Mouse (Mus musculus) embryo, embryonic 10.5 days (tissue): Measurements from ENCODE around the gene Cpox.
A peak's percentile ranks its signal among the peaks of the same experiment; 100 is the strongest.

ENCODE experiments used
- DNase-seq: peaks from one replicate; pipeline ENCODE4 v3.0.0-alpha.2; 2015; ENCODE audit warnings: low spot score

Cpox gene

GRCm38 (mm10) chr16:58700816-58701424 is 30.8 kb downstream of the Cpox start:
- DNase-seq = no peak

GRCm38 (mm10) chr16:58701779-58702178 is 31.7 kb downstream of the Cpox start:
- no peak for DNase-seq

- DNase-seq = no peak
These were observed 32.3 kb downstream of the Cpox start for GRCm38 (mm10) chr16:58702329-58702932.

GRCm38 (mm10) chr16:58703382-58704124 is 33.5 kb downstream of the Cpox start:
- DNase-seq = no peak

- no peak for DNase-seq
These were observed 34.9 kb downstream of the Cpox start for GRCm38 (mm10) chr16:58704999-58705398.

- DNase-seq = no peak
These were observed 37.3 kb downstream of the Cpox start for GRCm38 (mm10) chr16:58707276-58707905.

- no peak for DNase-seq
These were observed 38.7 kb downstream of the Cpox start for GRCm38 (mm10) chr16:58708601-58709475.

GRCm38 (mm10) chr16:58709536-58709935 is 39.4 kb downstream of the Cpox start:
- no peak for DNase-seq

GRCm38 (mm10) chr16:58712221-58712620 is 42.1 kb downstream of the Cpox start:
- DNase-seq = no peak

GRCm38 (mm10) chr16:58713128-58713527 is 43.0 kb downstream of the Cpox start:
- DNase-seq = no peak

- DNase-seq = no peak
These were observed 44.9 kb downstream of the Cpox start for GRCm38 (mm10) chr16:58715018-58715417.

GRCm38 (mm10) chr16:58718666-58719120 is 48.6 kb downstream of the Cpox start, which contains the start of gene Gpr15:
TSS of gene Gpr15 (minus strand) at chr16:58719070.
- no peak for DNase-seq

GRCm38 (mm10) chr16:58722292-58722691 is 52.2 kb downstream of the Cpox start:
- no peak for DNase-seq

GRCm38 (mm10) chr16:58726680-58727476 is 56.8 kb downstream of the Cpox start:
- no peak for DNase-seq

- peak; percentile 97 for DNase-seq
These were observed 57.5 kb downstream of the Cpox start, which contains the start of gene Cldnd1 for GRCm38 (mm10) chr16:58727477-58728131. TSS of gene Cldnd1 (plus strand) at chr16:58727910.

- peak; percentile 45 for DNase-seq
These were observed 58.1 kb downstream of the Cpox start for GRCm38 (mm10) chr16:58728176-58728671.

- no peak for DNase-seq
These were observed 68.1 kb downstream of the Cpox start for GRCm38 (mm10) chr16:58738205-58738604.

GRCm38 (mm10) chr16:58738800-58739199 is 68.7 kb downstream of the Cpox start:
- no peak for DNase-seq

GRCm38 (mm10) chr16:58740751-58741150 is 70.7 kb downstream of the Cpox start:
- DNase-seq = no peak

GRCm38 (mm10) chr16:58746715-58747114 is 76.6 kb downstream of the Cpox start:
- DNase-seq = no peak
